Mouse (Mus musculus): ENCODE data around the gene Mipol1.

The Mipol1 gene

DNA sequence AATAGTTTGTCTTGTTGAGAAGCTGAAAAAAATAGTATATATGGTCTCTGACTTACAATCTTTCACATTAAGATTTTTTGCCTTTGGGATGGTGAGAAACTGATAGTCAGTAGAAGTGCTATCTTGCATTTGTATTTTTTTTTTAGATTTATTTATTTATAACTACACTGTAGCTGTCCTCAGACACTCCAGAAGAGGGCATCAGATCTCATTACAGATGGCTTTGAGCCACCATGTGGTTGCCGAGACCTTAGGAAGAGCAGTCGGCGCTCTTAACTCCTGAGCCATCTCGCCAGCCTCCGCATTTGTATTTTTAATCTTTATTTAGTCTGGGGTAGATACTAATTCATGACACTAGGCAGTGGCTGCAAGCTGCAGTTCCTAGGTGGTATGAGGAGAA lies 3.2 kb downstream of the Mipol1 start:
- DNase-seq (ENCODE audit: low read depth in 2 of 2, low spot score in 2 of 2), result no peak

GRCm38 (mm10) chr12:57243671-57244495 lies 13.7 kb downstream of the Mipol1 start:
- no peak for DNase-seq (ENCODE audit: low read depth in 2 of 2, low spot score in 2 of 2)

GRCm38 (mm10) chr12:57258572-57258971 lies 28.3 kb downstream of the Mipol1 start:
- DNase-seq (ENCODE audit: low read depth in 2 of 2, low spot score in 2 of 2), result no peak

DNA sequence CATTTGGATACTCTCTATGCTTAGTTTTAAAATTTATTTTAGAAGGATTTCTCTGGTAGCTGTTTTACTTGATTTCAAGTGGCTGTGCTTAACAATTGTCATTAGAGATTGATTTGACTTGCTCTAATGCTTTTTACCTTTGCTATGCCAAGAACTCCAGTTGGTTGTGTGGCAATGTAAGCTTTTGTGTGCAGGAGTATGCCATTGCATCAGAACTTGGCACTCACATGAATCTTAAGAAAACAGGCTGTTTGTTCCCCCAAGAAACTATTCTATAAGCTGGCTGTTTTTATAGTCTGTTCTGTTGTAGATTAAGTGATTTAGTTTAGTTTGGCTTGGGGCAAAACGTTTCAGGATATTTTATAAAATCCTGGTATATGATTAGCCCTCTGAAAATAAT lies 45.2 kb downstream of the Mipol1 start:
- DNase-seq (ENCODE audit: low read depth in 2 of 2, low spot score in 2 of 2), result no peak

DNA sequence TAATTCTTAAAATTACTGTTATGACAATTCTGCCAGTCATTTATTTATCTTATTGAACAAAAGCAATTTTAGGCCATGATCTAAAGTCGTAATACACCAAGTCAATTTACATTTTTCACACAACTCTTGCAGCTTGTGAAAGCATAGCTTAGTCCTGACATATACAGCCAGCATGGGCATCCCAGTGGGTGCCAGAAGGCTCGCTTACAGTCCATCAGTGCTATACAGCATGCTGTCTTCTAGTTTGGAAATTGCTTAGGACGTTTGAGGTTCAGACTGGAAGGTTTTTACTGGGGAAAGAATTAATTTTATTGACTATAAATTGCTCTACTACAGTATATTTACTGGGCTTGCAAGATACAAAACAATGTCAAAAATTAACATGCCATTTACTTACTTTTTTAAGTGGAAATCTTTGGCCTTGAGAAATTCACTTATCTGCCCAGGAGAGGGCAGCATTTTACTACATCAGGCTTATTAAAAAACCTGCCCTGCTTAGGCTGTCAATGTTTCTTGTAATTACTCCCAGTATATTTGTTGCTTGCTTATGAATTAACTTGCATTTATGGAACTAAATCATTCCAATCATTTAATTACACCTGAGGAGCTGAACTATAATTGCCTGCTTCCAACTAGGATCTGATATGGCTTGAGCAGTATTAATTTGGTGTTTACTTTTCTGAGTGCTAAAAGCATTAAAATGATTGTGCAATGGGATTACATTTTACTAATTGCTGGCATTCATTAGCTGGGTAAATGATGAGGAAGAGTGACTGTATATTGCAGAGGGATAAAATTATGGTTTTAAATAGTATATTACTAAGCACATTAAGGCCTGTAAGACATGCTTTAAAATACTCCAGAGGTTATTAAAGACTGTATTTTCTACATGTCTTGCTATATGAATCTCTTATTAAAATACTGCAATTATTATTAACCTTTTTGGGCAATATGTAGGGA lies 51.2 kb downstream of the Mipol1 start:
- DNase-seq (ENCODE audit: low read depth in 2 of 2, low spot score in 2 of 2), result no peak

- DNase-seq (ENCODE audit: low read depth in 2 of 2, low spot score in 2 of 2), result no peak
Observed at GRCm38 (mm10) chr12:57285303-57286059, 55.3 kb downstream of the Mipol1 start.

- no peak for DNase-seq (ENCODE audit: low read depth in 2 of 2, low spot score in 2 of 2)
Observed at GRCm38 (mm10) chr12:57307337-57307736, 77.1 kb downstream of the Mipol1 start.

DNA sequence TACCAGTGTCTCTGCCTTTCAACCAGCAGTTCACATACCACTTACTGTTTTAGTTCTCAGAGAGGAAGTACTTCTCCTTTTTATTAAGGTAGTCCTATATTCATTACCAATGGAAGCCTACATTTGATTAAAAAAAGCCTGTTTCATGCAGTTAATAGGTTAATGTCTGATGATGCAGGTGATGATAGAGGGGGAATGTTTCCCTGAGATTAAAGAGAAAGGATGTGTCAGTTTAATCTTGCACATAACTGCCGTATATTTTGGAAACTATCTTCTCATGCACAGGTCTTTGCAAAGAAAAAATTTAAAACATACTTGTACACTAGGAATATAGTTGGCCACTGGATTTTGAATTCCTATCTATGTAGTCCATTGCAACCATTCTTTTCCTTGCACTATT lies 77.5 kb downstream of the Mipol1 start:
- no peak for DNase-seq (ENCODE audit: low read depth in 2 of 2, low spot score in 2 of 2)

DNA sequence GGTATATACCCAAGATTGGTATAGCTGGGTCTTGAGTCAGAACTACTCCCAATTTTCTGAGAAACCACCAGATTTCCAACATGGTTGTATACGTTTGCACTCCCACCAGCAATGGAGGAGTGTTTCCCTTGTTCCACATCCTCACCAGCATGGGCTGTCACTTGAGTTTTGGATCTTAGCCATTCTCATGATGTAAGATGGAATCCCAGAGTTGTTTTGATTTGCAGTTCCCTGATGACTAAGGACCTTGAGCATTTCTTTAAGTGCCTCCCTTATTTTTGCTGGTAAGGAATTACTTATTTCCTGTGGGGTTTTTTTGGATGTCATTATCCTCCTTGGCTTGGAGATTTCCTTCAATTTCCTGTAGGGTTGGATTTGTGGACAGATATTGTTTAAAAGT lies 108.8 kb downstream of the Mipol1 start:
- DNase-seq (ENCODE audit: low read depth in 2 of 2, low spot score in 2 of 2), result no peak

DNA sequence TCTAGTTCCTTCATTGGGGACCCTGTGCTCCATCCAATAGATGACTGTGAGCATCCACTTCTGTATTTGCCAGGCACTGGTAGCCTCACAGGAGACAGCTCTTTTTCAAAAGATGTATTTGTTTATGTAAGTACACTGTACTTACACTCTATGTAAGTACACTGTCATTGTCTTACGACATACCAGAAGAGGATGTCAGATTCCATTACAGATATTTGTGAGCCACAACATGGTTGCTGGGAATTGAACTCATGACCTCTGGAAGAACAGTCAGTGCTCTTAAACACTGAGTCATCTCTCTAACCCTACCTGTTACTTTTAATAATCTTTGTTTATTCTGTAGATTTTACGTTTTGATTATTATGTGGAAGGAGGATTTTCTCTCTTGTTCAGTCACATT lies 109.9 kb downstream of the Mipol1 start:
- DNase-seq (ENCODE audit: low read depth in 2 of 2, low spot score in 2 of 2), result no peak

GRCm38 (mm10) chr12:57362732-57363131 lies 132.5 kb downstream of the Mipol1 start:
- no peak for DNase-seq (ENCODE audit: low read depth in 2 of 2, low spot score in 2 of 2)

DNA sequence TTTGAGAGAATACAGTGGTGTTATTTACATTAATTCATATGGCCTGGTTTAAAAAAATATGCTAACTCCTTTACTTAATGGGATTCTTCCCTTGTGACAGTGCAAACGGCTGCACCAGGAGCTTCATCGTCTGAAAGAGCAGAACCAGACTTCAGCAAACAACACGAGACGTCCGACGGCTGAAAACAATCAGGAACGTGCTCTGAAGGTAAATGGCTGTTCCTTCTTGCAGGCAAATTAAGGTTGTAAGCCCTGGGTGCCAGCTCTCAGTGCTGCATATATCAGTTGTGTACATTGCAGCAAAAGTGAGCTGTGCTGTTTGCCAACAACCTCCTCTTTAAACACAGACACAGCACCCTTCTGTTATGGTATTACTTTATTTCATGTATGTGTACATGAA lies 133.8 kb downstream of the Mipol1 start:
- DNase-seq (ENCODE audit: low read depth in 2 of 2, low spot score in 2 of 2), result no peak

DNA sequence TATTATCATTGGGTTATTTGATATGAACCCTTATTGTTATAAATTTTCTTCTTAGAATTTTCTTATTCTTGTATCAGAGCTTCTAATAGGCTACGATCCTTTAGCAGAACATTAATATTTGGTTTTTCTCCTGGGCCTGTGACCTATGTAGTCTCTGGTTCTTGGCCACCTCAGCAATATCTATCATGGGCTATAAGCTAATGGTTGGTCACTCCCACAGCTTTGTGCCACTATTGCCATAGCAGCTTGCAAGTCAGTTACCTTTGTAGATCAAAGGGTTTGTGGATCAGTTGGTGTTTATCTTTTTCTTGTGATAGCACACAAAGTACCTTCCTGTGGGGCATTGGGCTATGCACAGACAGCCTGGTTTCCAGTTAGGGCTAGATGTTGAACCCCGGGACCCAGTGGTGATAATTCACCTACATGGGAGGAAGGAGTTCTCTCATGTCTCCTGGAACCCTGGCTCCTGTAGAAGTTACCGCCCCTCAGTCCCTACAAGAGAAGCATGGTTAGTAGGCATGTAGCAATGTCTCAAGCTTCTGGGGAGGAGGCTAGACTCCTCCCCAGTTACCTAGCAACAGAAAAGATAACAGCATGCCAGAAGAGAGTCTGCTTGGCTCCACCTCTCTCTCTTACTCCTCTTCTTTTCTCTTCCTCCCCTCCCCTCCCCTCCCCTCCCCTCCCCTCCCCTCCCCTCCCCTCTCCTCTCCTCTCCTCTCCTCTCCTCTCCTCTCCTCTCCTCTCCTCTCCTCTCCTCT lies 141.7 kb downstream of the Mipol1 start:
- DNase-seq (ENCODE audit: low read depth in 2 of 2, low spot score in 2 of 2), result no peak

- DNase-seq (ENCODE audit: low read depth in 2 of 2, low spot score in 2 of 2), result no peak
Observed at GRCm38 (mm10) chr12:57382797-57383196, 152.6 kb downstream of the Mipol1 start.

DNA sequence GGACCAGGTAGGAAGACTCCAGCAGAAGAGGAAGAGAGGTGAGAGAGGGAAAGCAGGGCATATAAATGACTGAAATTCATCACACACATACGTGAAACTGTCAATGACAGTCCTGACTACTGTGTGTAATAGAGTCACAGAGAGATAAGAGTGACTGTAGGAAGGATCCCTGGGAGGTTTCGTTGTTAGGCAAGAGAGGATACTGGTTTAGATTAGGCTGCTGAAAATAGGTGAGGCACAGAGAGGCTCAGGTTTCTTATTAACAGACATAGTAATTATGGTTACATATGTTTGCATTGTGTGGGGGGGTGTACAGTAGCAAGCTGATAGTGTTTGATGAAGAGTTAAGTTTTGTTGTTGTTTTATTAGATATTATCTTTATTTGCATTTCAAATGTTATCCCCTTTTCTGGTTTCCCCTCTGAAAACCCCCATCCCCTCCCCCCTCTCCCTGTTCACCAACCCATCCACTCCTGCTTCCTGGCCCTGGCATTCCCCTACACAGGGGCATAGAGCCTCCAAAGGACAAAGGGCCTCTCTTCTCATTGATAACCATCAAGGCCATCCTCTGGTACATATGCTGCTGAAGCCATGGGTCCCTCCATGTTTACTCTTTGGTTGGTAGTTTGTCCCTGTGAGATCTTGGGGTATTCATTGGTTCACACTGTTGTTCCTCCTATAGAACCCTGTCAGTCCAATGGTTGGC lies 157.5 kb downstream of the Mipol1 start:
- DNase-seq (ENCODE audit: low read depth in 2 of 2, low spot score in 2 of 2), result no peak

- no peak for DNase-seq (ENCODE audit: low read depth in 2 of 2, low spot score in 2 of 2)
Observed at GRCm38 (mm10) chr12:57399547-57399946, 169.3 kb downstream of the Mipol1 start.

- no peak for DNase-seq (ENCODE audit: low read depth in 2 of 2, low spot score in 2 of 2)
Observed at GRCm38 (mm10) chr12:57400186-57400585, 170.0 kb downstream of the Mipol1 start.

DNA sequence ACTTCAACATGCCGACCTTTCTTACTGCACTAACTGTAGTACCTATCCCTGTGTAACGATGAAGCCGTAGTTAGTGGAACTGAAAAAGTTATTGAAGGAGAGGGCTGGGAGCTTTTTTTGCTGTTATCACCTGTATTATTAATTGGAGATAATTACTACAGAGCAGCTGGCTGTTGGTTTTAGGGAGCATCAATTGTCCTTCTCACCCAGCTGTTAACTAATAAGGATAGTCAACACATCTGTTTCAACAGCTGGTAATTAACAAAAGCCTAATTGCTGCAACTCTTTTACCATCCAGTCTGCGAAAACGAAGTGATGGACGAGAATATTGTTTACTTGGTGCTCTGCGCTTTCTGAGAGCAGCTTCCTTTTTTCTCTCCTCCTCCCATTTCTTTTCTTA lies 170.9 kb downstream of the Mipol1 start:
- no peak for DNase-seq (ENCODE audit: low read depth in 2 of 2, low spot score in 2 of 2)

GRCm38 (mm10) chr12:57402360-57402759 lies 172.1 kb downstream of the Mipol1 start:
- DNase-seq (ENCODE audit: low read depth in 2 of 2, low spot score in 2 of 2), result no peak

DNA sequence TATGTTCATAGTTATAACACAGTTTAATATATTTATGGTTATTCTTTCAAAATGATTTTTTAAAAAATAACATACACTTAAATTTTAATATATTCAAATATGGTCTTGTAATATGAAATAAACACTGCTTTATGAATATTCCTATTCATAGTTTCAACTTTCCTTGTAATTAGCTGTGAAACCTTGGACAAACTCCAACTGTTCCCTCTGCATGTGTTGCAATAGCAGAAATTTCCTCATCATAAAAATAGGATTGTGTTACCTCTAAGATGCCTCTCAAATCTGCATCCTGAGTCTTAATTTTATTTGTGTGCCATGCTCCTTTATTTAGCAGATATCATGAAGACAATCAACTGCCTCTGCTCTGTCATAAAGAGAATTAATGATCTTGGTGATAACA lies 179.7 kb downstream of the Mipol1 start:
- DNase-seq (ENCODE audit: low read depth in 2 of 2, low spot score in 2 of 2), result no peak
